Mouse (Mus musculus): ENCODE data around the gene Exoc3l. TPM values are rescaled to one million over a fixed set of nuclear protein-coding genes. Genes with fewer than 3 reads are reported as not detected.

Gene Exoc3l
- 10.8 and 15.0 TPM in 2 replicates for polyA plus RNA-seq (2014; fragmentation: Nextera tagmentation; extraction: Ambion mirVana)

DNA sequence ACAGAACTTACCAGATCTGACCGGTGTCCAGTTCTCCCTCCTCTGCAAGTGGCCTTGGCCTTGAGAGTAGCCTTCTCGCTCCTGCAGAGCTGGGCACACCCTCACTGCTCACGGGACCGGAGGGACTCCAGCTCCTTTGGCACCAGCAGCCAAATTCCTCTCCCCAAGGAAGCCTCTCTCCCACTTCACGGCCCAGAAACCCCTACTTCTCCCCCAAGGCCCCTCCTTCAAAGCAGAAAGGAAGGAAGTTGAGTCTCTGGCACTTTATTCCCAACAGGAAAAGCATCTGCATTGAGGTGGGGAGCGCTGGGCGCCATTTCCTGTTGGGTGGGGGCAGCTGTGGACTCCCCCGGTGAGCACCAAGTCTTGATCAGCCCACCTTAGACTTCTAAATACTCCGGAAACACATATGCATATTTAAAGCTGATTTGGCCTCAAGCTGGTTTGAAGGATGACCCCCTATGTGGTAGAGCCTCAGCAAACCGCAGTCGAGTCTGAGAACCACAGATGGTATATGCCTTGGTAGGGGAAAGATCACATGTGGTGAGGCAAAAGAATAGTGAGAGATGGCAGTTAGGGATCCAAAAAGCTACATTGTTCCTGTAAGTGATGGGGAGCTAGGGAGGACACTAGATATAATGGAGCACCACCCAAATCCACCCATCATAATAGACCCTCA lies at the start of gene Exoc3l:
Exoc3l (minus strand) TSS at position 207 of the 679 bp plus-strand sequence.
- peak within 1 kb of the TSS; percentile 83 for H3K4me2 ChIP-seq
- peaks cover 5% of the 10 kb centered on the region; the same call in 1 of the 2 replicates for H3K27me3 ChIP-seq (ENCODE audit: control insufficient read depth, insufficient read depth, low read length)
- H3K4me3 ChIP-seq (ENCODE audit: low read depth, low read length): peak within 1 kb of the TSS; percentile 96
- H3K27ac ChIP-seq (ENCODE audit: low read depth, low read length): peak within 1 kb of the TSS; percentile 2; the same call in 1 of the 2 replicates
- H3K36me3 ChIP-seq (ENCODE audit: control insufficient read depth, insufficient read depth, low read length): peaks cover 18% of the 10 kb centered on the region
- WGBS (ENCODE audit: insufficient replicate concordance): 45% methylated on average over 11 of the region's 11 CpGs
- peak within 1 kb of the TSS; percentile 96 for H3K9ac ChIP-seq (ENCODE audit: low read depth, low read length)
- peaks cover 13% of the 10 kb centered on the region for H3K4me1 ChIP-seq (ENCODE audit: control insufficient read depth, insufficient read depth, low read length)
- no peak for ATAC-seq (replicated peaks; ENCODE audit: insufficient number of reproducible peaks, low FRiP score, low TSS enrichment)
- H3K9me3 ChIP-seq (replicated peaks; ENCODE audit: control insufficient read depth, low read length): no peaks in the 10 kb centered on the region

DNA sequence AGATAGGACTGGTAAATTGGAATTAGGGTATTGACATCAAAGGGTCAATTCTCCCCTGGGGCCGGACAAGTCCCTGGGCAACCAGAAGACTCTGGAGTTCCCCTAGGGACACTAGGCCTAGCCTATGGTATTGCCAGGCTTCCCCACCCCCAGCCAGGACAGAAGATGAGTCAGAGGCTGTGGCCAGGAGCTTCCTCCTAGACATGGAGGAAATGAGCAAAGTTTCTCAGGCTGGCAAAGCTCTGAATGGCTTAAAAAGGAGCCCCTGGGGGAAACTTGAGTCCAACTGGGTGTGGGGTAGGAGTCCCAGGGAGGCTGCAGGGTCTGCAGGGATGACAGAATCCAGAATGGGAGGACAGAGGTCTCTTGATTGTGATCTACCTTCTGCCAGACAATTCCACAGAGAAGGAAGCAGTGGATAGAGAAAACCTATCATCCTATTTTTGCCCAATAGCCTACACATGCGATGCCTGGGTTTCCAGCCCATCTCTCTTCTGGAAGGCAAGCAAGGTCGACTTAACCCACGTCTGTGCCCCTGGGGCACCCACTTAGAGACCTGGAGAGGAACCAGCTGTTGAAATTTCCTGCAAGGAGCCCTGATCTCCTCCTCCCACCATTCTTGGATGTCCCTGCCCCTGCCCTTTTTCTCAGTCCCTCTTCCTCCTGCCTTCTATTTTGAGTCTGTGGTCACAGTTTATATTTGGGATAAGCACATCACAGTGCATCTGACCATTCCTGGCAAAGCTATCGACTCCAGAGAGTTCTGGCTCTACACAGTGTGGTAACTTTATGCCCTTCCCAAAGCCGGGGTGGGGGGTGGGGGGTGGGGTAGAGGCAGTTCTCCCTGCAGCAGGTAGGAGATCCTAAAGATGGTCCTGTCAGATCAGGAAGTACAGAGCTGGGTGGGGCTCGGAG lies 49.4 kb upstream of the Exoc3l start:
- peak overlapping the region; percentile 78; the same call in 1 of the 2 replicates for H3K4me3 ChIP-seq (ENCODE audit: low read depth, low read length)
- H3K27ac ChIP-seq (ENCODE audit: low read depth, low read length): no peak overlapping the region
- H3K27me3 ChIP-seq (ENCODE audit: control insufficient read depth, insufficient read depth, low read length): no peaks in the 10 kb centered on the region
- no peak for ATAC-seq (replicated peaks; ENCODE audit: insufficient number of reproducible peaks, low FRiP score, low TSS enrichment)
- H3K36me3 ChIP-seq (ENCODE audit: control insufficient read depth, insufficient read depth, low read length): no peaks in the 10 kb centered on the region
- H3K4me1 ChIP-seq (ENCODE audit: control insufficient read depth, insufficient read depth, low read length): peaks cover 47% of the 10 kb centered on the region
- H3K4me2 ChIP-seq: peak overlapping the region; percentile 98
- H3K9me3 ChIP-seq (replicated peaks; ENCODE audit: control insufficient read depth, low read length): no peaks in the 10 kb centered on the region
- 35% methylated on average over 7 of the region's 7 CpGs for WGBS (ENCODE audit: insufficient replicate concordance)
- H3K9ac ChIP-seq (ENCODE audit: low read depth, low read length): no peak overlapping the region

DNA sequence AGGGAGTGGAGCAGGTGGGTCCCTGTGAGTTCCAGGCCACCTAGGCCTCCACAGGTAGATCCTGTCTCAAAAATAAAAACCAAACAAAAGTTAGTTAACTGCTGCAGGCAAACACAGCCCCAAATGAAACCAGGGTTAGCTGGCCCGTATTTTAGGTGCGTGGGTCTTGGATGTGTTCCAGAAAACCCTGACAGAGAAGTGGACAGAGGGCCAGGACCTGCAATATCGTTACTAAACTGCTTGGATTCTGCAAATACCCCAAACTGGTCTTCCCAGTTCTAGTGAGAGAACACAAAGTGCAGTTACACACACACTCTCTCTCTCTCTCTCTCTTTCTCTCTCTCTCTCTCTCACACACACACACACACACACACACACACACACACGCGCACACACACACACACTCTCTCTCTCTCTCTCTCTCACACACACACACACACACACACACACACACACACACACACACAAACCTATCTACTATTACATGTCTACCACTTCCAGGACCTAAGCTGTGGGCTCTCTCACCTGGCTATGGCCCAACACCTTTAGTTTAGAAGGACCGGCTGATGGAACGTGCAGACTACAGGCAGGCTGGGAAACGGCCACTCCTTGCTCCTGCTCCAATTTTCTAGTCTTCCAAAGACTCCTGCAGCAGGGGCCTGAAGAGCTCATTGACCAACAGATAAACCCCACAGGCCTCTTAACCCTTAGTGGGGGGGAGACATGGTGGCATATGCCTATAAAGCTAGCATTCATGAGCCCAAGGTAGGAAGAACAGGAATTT lies 48.1 kb upstream of the Exoc3l start:
- Histone ChIP-seq H3K27me3 (ENCODE audit: control insufficient read depth, insufficient read depth, low read length) (no peaks in the 10 kb centered on the region), H3K4me1 (ENCODE audit: control insufficient read depth, insufficient read depth, low read length) (peaks cover 51% of the 10 kb centered on the region), H3K36me3 (ENCODE audit: control insufficient read depth, insufficient read depth, low read length) (no peaks in the 10 kb centered on the region), H3K9ac (ENCODE audit: low read depth, low read length) (no peak overlapping the region), H3K27ac (ENCODE audit: low read depth, low read length) (no peak overlapping the region), H3K4me3 (ENCODE audit: low read depth, low read length) (no peak overlapping the region), H3K4me2 (no peak overlapping the region), H3K9me3 (replicated peaks; ENCODE audit: control insufficient read depth, low read length) (no peaks in the 10 kb centered on the region)
- ATAC-seq (replicated peaks; ENCODE audit: insufficient number of reproducible peaks, low FRiP score, low TSS enrichment): no peak
- WGBS (ENCODE audit: insufficient replicate concordance): 44% methylated on average over 6 of the region's 8 CpGs

DNA sequence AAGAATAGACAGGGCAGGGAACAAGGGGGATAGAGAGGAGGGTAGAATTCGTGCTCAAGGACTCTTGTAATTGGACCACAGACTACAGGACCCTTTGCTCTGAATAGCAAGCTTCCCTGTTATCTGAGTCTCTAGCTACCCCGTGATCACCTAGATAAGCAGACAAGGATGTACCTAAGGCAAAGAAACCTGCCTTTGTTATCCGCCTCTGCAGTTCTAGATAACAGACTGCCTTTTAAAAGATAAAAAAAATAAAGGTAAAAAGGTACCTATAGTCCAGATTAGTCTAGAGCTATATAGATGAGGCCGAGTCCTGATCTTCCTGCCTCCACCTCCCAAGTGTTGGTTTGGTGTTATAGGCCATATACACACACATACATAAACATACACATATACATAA lies 46.9 kb upstream of the Exoc3l start:
- Histone ChIP-seq H3K9ac (ENCODE audit: low read depth, low read length) (no peak overlapping the region), H3K27ac (ENCODE audit: low read depth, low read length) (no peak overlapping the region), H3K4me3 (ENCODE audit: low read depth, low read length) (no peak overlapping the region), H3K36me3 (ENCODE audit: control insufficient read depth, insufficient read depth, low read length) (peaks cover 5% of the 10 kb centered on the region), H3K4me2 (no peak overlapping the region), H3K9me3 (replicated peaks; ENCODE audit: control insufficient read depth, low read length) (no peaks in the 10 kb centered on the region), H3K27me3 (ENCODE audit: control insufficient read depth, insufficient read depth, low read length) (no peaks in the 10 kb centered on the region), H3K4me1 (ENCODE audit: control insufficient read depth, insufficient read depth, low read length) (peaks cover 59% of the 10 kb centered on the region)
- ATAC-seq (replicated peaks; ENCODE audit: insufficient number of reproducible peaks, low FRiP score, low TSS enrichment): no peak
- 68% methylated on average over 4 of the region's 4 CpGs for WGBS (ENCODE audit: insufficient replicate concordance)

DNA sequence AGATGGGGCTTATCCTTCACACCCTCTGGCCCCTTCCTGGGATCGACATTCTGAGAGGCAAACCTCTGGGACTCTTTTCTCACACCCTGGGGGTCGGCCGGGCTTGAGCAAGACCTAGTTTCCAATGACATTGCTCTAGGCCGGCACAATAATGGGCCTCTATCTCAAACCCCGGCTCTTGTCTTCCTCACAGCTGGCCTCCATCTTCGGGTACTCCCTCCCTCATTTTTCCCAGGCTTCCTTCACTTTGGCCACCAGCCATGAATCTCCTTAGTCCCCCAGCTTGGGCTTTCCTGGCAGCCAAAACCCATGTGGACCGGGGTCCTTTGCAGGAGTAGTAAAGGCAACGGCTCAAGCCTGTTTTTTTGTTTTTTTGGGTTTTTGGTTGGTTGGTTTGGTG lies 45.5 kb upstream of the Exoc3l start:
- no peaks in the 10 kb centered on the region for H3K27me3 ChIP-seq (ENCODE audit: control insufficient read depth, insufficient read depth, low read length)
- ATAC-seq (replicated peaks; ENCODE audit: insufficient number of reproducible peaks, low FRiP score, low TSS enrichment): no peak
- no peak overlapping the region for H3K4me2 ChIP-seq
- H3K4me1 ChIP-seq (ENCODE audit: control insufficient read depth, insufficient read depth, low read length): peaks cover 56% of the 10 kb centered on the region
- H3K36me3 ChIP-seq (ENCODE audit: control insufficient read depth, insufficient read depth, low read length): peaks cover 16% of the 10 kb centered on the region
- H3K27ac ChIP-seq (ENCODE audit: low read depth, low read length): peak overlapping the region; percentile 41
- H3K9ac ChIP-seq (ENCODE audit: low read depth, low read length): no peak overlapping the region
- H3K4me3 ChIP-seq (ENCODE audit: low read depth, low read length): no peak overlapping the region
- WGBS (ENCODE audit: insufficient replicate concordance): 20% methylated on average over 8 of the region's 8 CpGs
- no peaks in the 10 kb centered on the region for H3K9me3 ChIP-seq (replicated peaks; ENCODE audit: control insufficient read depth, low read length)

DNA sequence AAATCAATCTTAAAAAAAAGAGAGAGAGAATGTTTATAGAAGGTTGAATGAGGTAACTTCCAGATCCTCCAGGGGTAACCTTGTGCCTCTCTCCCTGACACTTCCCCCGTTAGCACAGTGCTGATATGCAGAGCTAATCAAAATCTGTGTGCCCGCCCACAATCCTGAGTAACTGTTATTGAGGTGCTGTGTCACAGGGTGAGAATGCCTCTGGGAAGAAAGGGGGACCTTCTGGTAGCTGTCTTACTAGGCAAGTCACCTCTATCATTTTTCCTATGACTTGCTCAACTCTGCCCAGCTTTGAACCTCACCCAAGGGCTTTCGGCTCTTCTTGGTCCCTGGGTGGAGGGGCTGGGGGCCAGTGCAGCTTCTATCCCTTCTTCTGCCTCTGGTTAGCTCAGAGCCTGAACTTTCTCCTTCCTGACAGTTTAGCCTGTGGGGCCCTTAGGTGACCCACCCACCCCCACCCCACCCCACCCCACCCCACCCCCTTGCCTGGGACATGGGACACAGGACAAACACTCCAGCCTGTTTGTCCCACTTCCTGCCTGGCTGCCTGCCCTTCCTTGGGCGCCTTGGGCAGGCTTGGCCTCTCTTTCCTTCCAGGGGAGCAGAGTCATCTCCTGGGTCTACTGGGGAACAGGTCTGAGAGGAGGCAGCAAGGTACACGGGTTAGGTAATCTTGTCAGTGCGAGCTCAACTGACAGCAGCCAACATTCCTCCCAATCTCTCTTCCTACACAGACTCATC lies 44.2 kb upstream of the Exoc3l start:
- ATAC-seq (replicated peaks; ENCODE audit: insufficient number of reproducible peaks, low FRiP score, low TSS enrichment): no peak
- Histone ChIP-seq H3K27ac (ENCODE audit: low read depth, low read length) (peak overlapping the region; percentile 41), H3K4me3 (ENCODE audit: low read depth, low read length) (no peak overlapping the region), H3K9me3 (replicated peaks; ENCODE audit: control insufficient read depth, low read length) (no peaks in the 10 kb centered on the region), H3K9ac (ENCODE audit: low read depth, low read length) (no peak overlapping the region), H3K4me2 (no peak overlapping the region), H3K36me3 (ENCODE audit: control insufficient read depth, insufficient read depth, low read length) (peaks cover 23% of the 10 kb centered on the region), H3K27me3 (ENCODE audit: control insufficient read depth, insufficient read depth, low read length) (no peaks in the 10 kb centered on the region), H3K4me1 (ENCODE audit: control insufficient read depth, insufficient read depth, low read length) (peaks cover 44% of the 10 kb centered on the region)
- WGBS (ENCODE audit: insufficient replicate concordance): 51% methylated on average over 6 of the region's 6 CpGs

DNA sequence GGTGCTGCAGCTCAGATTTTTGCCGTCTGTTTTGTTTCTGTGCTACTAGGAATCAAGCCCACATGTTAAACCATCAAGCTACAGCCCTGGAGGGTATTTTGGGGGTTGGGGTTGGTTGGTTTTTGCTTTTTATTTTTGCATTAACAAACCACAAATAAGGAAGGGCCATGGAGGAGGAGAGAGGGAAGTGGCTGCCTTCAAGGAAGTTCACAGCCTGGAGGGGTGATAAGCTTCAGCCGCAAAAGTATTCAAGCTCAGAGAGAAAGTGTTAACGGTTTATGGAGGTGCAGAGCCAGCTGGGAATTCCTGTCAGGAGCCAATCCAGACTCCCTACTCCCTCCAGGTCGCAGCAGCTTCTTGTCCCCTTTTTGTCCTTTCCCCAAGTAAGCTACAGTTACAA lies 43.1 kb upstream of the Exoc3l start:
- H3K4me2 ChIP-seq: no peak overlapping the region; the same call in 1 of the 2 replicates
- H3K9ac ChIP-seq (ENCODE audit: low read depth, low read length): no peak overlapping the region
- peak overlapping the region; percentile 63 for H3K27ac ChIP-seq (ENCODE audit: low read depth, low read length)
- no peaks in the 10 kb centered on the region for H3K9me3 ChIP-seq (replicated peaks; ENCODE audit: control insufficient read depth, low read length)
- no peaks in the 10 kb centered on the region for H3K27me3 ChIP-seq (ENCODE audit: control insufficient read depth, insufficient read depth, low read length)
- peaks cover 23% of the 10 kb centered on the region for H3K36me3 ChIP-seq (ENCODE audit: control insufficient read depth, insufficient read depth, low read length)
- H3K4me1 ChIP-seq (ENCODE audit: control insufficient read depth, insufficient read depth, low read length): peaks cover 35% of the 10 kb centered on the region
- H3K4me3 ChIP-seq (ENCODE audit: low read depth, low read length): no peak overlapping the region
- ATAC-seq (replicated peaks; ENCODE audit: insufficient number of reproducible peaks, low FRiP score, low TSS enrichment): no peak
- 25% methylated on average over 4 of the region's 4 CpGs for WGBS (ENCODE audit: insufficient replicate concordance)
